Mouse (Mus musculus): ENCODE data around the gene Hnrnph2.

The Hnrnph2 gene

DNA sequence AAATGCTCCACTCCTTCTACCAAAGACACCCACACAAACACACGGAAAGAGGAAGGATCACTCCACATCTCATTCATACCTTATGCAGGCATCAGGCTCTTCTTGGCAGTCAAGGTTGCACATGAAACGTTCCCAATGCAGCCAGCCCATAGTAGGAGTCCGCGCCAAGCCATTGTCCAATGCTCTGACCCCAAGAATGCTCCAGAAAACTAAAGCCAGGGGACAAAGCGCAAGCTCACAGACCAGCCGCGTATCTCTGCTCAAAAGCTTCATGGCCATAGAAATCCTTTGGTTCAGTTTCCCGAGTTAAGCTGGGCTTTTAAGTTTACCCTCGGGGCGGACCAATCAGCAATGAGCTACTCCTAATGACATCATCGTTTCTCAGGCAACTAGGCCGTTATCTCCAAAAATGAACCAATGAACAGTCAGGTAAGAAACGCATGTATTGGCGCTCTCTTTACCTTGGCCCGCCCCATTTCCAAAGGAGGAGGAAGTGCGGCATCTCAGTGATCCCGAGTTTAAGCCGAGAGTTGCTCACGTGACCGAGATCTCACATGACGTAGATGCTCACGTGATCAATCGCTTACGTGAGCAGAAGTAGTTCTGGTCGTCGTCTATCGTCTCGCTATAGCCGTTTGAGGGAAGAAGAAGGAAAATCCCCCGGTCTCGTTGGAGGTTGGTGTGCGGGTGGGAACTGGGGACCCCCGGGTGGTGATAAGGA is at the start of gene Hnrnph2, which contains the start of gene Gla:
TSS of gene Hnrnph2 (plus strand) at position 521 of the 721 bp plus-strand sequence.
TSS of gene Gla (minus strand) at position 467 of the 721 bp plus-strand sequence.
- DNase-seq, result peak; percentile 93 to 94

DNA sequence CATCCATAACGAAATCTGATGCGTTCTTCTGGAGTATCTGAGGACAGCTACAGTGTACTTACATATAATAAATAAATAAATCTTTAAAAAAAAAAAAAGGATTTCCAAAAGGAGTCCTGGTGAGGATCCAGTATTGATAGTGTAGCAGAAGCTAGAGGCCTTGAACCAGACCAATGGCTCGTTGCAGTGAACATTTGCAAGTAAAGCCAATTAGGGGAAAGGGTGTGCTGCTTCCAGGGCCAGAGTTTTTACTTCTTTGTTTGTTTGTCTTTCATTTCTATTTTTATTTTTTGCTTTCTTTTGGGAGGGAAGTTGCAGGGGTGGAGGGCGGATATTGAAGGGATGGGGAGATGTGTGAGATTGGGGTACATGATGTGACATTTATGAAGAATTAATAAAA is 47.7 kb upstream of the Hnrnph2 start:
- no peak for DNase-seq

DNA sequence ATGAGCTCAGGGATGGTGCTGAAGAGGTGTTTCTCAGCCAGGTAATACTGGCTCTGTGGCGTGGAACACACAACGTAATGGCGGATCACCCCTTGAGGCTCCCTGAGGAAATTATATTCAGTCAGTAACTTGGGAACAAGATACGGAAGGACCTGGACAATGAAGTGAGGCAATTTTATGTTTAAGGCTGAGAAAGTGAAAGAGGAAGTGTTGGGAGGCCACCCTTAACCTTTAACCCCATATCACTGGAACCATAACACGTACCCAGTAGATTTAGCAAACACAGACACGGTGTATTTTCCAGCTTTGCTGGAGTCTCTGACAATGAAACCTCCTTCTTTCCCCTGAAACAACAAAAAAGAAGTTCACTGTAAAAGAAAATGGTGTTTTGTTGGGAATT is 46.6 kb upstream of the Hnrnph2 start:
- no peak for DNase-seq

GRCm38 (mm10) chrX:134564326-134564725 is 36.7 kb upstream of the Hnrnph2 start:
- no peak for DNase-seq

- DNase-seq, result no peak
These were observed 34.3 kb upstream of the Hnrnph2 start for GRCm38 (mm10) chrX:134566536-134567222.

DNA sequence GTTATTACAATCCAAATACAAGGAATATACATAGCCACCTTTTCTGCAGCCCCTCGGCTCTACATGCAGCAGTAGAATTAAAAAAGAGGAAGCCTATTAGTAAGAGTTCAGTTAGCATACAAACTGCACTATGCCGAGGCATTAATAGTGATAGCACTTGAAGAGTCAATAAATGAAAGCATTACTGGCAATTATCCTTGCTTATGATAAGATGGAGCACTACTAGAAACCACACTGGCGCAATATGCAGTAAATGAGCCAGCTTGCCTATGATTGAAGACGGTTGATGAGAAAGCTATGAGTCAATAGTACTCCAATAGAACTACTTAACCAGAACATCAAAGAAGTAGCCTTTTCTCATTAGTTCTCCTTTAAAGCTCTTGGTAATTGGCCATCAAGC is 23.1 kb upstream of the Hnrnph2 start:
- DNase-seq, result no peak

DNA sequence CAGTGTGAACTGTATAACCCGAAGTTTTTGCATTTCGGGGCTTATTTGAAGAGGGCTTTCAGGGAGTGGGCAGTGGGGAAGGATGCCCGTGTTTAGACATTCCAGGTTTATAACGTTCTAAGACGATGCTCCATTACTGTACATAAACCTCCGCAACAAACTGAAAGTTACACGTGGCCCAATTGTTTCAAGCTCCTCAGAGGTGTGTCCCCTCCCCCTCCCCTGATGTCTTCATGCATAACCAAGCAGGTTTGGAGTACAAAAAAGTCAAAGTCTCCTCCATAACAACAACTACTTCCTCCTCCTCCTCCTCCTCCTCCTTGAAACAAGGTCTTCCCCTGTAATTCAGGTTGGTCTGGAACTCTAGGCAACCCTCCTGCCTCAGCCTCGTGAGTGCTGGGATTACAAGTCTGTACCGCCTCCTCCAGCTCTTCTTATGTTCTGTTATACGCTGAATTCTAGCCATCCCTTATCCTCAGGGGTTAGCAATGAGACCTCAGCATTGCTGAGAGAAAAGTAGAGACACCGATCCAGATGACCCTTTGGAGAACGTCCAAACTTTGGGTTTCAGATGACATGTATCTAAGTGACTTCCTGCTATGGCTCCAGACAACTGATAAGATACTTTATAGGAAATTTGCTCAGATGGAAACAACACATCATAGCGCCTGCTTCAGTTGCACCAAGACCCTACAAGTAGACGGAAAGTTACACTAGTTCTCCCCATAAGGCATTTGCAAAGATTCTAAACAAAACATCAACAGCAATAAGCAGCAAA is 20.3 kb upstream of the Hnrnph2 start:
- no peak for DNase-seq

GRCm38 (mm10) chrX:134582270-134582669 is 18.7 kb upstream of the Hnrnph2 start:
- no peak for DNase-seq

- peak in 1 of 2 experiments; percentile 4 for DNase-seq
These were observed 17.9 kb upstream of the Hnrnph2 start, which contains the start of gene Btk for GRCm38 (mm10) chrX:134582888-134583669. Gene Btk (minus strand): TSS chrX:134583570.

- DNase-seq, result peak; percentile 90 to 93
These were observed 15.6 kb upstream of the Hnrnph2 start, which contains the start of gene Rpl36a for GRCm38 (mm10) chrX:134585103-134586002. Gene Rpl36a (plus strand): TSS chrX:134585654.

DNA sequence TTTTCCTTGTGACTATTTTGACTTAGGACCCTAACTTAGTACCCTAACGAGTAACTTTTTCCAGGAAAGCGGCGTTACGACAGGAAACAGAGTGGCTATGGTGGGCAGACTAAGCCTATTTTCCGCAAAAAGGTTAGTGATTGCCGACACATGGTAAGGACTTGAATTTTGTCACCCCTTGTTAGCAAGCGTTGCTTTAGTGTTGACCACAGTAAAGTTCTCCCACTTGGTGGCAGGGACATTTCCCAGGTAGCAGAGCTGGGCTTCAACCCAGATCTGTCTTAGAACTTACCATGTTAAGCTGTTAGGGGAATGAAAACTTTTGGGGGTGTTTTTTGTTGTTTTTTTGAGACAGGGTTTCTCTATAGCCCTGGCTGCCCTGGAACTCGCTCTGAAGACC is 14.5 kb upstream of the Hnrnph2 start:
- DNase-seq, result no peak

DNA sequence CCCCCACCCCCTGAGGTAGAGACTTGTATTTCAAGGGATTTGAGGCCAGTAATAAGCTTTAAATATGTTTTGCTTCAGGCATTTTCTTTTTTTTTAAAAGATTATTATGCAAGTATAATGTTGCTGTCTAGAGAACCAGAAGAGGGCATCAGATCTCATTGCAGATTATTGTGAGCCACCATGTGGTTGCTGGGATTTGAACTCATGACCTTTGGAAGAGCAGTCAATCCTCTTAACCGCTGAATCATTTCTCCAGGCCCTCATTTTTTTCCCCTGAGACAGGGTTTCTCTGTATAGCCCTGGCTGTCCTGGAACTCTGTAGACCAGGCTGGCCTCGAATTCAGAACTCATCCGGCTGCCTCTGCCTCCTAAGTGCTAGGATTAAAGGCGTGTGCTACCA is 12.7 kb upstream of the Hnrnph2 start:
- DNase-seq, result no peak

DNA sequence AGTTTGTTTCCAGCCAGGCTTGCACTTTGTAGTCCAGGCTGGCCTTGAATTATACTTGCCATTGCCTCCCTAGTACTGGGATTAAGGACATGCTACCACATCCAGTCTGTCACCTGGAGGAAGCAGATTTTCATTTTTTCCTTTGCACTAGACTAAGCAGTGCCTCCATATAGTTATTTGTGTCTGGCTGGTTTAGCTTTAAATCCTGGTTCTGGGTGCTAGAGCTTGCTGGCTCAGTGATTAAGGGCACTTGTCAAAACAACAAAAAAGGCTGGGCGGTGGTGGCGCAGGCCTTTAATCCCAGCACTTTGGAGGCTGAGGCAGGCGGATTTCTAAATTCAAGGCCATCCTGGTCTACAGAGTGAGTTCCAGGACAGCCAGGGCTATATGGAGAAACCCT is 12.0 kb upstream of the Hnrnph2 start:
- DNase-seq, result no peak

DNA sequence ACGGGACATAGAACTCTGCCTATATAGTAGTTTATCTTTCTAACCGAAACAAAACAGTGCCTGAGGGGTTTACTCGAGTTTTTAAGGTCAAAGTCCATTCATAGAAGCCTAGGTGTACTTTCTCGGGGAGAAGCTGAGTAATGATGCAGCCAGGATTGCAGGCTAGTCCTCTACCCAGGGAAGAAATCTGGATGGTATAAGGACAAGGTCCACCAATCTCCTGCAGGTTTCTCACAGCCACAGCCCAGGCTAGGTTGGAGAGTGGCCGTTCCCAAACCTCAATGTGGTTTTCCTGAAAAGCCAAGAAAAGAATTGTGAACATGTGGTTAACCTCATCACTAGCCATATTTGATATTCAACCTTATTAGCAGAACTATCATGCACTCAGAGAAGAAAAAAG is 11.1 kb upstream of the Hnrnph2 start:
- no peak for DNase-seq

- no peak for DNase-seq
These were observed 935 bp upstream of the Hnrnph2 start for GRCm38 (mm10) chrX:134599922-134600565.

DNA sequence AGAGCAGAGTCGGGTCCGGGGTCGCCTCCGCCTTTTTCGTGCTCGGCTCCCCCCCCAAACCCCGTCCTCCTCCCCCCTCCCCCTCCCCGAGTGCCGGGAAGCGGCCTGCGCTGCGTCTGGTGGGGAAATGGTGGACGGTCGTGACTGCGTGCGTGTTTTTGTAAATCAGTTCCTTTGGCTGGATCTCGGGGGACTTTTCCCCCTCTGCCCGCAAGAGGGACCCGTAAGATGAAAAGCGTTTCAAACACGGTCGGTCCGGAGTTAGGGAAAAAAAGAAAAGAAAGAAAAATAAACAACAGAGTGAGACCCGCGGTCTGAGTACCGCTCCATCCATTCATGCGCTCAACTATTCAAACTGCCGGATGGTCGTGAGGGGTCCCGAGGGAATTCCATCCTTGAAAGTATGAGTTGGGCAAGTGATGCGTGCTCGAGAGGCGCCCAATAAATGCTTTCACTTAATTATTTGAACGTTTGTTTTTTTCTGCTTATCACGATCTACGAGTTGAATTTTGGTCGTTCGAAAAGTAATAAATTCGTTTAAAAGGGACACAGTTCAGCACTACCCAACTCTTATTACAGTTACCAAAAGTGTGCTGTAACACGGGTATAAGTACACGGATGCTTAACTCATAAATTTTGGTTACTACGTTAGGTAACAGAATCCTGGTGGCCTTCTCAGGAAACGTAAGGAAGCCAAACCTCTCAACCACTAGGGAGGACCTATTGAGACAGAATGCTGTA is 571 bp downstream of the Hnrnph2 start:
- DNase-seq, result no peak

- DNase-seq, result no peak
These were observed 8.5 kb downstream of the Hnrnph2 start for GRCm38 (mm10) chrX:134609472-134609871.

- no peak for DNase-seq
These were observed 10.0 kb downstream of the Hnrnph2 start for GRCm38 (mm10) chrX:134610984-134611383.

- peak; percentile 48 to 60 for DNase-seq
These were observed 11.4 kb downstream of the Hnrnph2 start for GRCm38 (mm10) chrX:134612285-134612959.

- DNase-seq, result peak in 1 of 2 experiments; percentile 6
These were observed 13.3 kb downstream of the Hnrnph2 start for GRCm38 (mm10) chrX:134614306-134614705.

Measured in lung, adult 18-20 months (tissue).